Mouse (Mus musculus): ENCODE measurements at regions not wholly inside any gene's neighbourhood (a gene's known extent, or its start where the extent isn't known, plus 50 kb on each side); places are given as distances from the start of the nearest gene placed in this dataset.

DNA sequence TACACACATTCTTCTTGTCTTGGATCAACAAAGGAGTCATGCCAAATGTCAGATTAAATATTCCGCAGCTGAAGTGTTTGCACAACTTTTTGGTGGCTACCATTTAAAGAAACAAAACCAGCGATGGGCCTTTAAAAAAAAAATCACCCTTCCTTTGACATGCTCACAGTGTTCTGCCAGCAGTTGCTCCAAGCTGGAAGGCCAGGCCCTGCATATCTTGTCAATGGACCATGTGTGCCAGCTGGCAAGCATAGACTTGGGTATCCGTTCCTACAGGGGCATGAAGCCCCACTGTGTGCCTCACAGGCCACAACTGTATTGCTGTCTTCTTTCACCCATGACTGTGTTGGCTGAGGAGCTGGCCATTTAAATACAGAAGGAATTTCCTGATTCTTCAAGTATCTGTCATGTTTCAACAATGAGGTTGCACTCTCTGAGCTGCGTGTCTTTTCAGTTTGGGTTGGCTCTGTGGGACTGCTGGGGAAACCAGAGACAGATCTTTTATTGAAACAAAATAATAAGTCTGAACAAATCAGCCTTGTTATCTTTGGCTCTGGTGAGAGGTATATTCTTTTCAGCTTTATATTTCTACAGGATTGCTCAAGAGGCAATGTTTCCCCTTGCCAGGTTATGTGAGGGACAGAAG, 460.9 kb upstream of the Cd180 start:
- ATAC-seq (replicated peaks in 1 of 2; ENCODE audit: insufficient read depth in 1 of 2, low FRiP score in 2 of 2, low TSS enrichment in 1 of 2, low read depth in 1 of 2, poor library complexity in 2 of 2, severe bottlenecking in 2 of 2) = no peak

DNA sequence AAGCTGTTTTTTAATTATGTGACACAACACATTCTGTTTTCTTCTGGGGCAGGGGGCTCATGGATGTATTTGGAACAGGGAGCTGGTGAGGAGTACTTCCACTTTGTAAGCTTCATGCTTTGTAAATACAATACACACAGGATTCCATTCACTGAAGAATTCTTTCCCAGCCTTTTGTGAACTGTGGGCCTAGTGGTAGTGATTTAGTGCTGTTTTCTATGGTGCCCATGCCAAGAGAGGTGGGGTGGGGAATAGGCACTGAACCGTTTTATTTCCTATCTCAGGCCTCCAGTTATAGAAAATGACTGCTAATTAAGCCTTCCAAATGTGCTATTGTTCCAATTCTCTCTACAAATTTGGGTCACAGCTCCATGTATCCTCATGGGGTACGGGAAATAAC, 442.5 kb upstream of the Cd180 start:
- no peak for ATAC-seq (replicated peaks in 1 of 2; ENCODE audit: insufficient read depth in 1 of 2, low FRiP score in 2 of 2, low TSS enrichment in 1 of 2, low read depth in 1 of 2, poor library complexity in 2 of 2, severe bottlenecking in 2 of 2)

GRCm38 (mm10) chr13:102251709-102252108, 441.6 kb upstream of the Cd180 start:
- no peak for ATAC-seq (replicated peaks in 1 of 2; ENCODE audit: insufficient read depth in 1 of 2, low FRiP score in 2 of 2, low TSS enrichment in 1 of 2, low read depth in 1 of 2, poor library complexity in 2 of 2, severe bottlenecking in 2 of 2)

DNA sequence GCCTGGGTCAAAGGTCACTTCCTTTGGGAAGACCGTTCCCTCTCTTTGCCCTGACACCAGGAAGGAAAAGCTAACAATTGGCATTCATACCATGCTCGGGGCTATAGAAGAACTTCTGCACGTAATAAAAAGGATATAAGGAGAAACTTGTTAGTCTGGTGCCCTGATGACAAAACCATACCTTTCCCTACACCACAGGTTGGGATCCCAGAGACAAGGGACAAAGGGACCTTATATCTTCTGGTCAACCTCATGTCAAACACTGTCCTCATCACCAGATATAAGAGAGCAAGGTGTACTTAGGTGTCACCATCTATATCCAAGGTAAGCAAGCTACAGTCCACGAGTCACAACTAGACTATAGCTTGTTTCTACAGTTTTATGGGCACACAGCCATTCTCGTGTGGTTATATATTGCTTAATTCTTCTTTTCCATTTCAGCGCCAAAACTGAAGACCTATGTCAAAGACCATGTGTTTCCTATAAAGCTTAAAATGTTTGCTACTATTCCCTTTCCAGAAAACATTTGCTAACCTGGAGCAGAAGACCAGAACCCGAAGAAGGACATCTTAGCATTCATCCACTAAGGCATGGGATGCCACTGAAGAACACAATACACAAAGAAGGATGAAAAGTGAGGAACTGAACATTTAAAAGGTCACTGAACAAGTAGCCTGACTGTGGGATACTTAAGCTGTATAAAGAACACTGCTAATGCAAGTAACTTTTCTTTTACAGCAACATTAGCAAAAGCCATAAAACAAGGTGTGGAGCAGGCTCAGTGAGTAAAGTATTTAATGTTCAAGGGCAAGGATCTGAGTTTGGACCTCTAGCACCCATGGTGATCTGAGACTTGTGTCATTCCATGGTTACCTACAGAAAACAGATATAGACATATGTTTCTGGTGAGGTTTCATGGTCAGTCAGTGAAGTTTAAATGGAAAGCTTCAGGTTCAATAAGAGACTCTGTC, 437.7 kb upstream of the Cd180 start:
- no peak for ATAC-seq (replicated peaks in 1 of 2; ENCODE audit: insufficient read depth in 1 of 2, low FRiP score in 2 of 2, low TSS enrichment in 1 of 2, low read depth in 1 of 2, poor library complexity in 2 of 2, severe bottlenecking in 2 of 2)

DNA sequence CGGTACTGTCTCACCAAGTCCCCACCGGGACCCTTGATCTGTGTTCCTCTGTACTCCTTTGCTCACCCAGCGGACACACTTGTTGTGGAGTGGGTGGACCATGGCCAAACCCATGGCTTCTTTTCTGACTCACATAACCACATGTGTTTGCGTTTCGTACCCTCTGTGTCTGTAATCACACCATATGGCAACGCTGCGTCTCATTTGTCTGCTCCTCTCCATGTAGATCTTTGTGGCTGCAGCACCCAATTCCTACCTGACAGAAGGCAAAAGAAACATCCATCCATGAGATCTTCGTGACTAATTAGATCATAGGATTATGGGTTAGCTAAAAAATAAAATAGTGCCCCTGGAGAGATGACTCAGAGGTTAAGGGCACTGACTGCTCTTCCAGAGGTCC, 435.2 kb upstream of the Cd180 start:
- no peak for ATAC-seq (replicated peaks in 1 of 2; ENCODE audit: insufficient read depth in 1 of 2, low FRiP score in 2 of 2, low TSS enrichment in 1 of 2, low read depth in 1 of 2, poor library complexity in 2 of 2, severe bottlenecking in 2 of 2)

- no peak for ATAC-seq (replicated peaks in 1 of 2; ENCODE audit: insufficient read depth in 1 of 2, low FRiP score in 2 of 2, low TSS enrichment in 1 of 2, low read depth in 1 of 2, poor library complexity in 2 of 2, severe bottlenecking in 2 of 2)
Measured at GRCm38 (mm10) chr13:102273818-102274217, 419.5 kb upstream of the Cd180 start.

DNA sequence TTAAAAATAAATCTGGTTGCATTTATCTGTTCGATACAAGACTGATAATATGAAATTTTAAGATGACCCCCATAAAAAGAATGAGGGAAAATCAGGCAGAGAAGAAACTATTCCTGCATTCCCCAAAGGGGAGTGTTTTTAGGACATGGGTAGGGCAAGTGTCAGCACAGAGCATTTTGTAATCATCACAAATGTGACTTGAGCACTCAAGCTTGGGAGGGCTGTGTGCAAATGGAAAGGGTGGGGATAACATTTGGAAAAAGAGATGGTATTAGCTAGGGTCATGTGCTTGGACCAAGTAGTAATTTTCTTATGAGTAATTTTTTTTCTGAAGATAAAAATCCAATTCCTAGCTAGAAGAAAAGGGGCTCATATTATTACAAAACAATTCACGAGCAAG, 418.1 kb upstream of the Cd180 start:
- ATAC-seq (replicated peaks in 1 of 2; ENCODE audit: insufficient read depth in 1 of 2, low FRiP score in 2 of 2, low TSS enrichment in 1 of 2, low read depth in 1 of 2, poor library complexity in 2 of 2, severe bottlenecking in 2 of 2) = no peak

GRCm38 (mm10) chr13:102276885-102277284, 416.5 kb upstream of the Cd180 start:
- no peak for ATAC-seq (replicated peaks in 1 of 2; ENCODE audit: insufficient read depth in 1 of 2, low FRiP score in 2 of 2, low TSS enrichment in 1 of 2, low read depth in 1 of 2, poor library complexity in 2 of 2, severe bottlenecking in 2 of 2)

DNA sequence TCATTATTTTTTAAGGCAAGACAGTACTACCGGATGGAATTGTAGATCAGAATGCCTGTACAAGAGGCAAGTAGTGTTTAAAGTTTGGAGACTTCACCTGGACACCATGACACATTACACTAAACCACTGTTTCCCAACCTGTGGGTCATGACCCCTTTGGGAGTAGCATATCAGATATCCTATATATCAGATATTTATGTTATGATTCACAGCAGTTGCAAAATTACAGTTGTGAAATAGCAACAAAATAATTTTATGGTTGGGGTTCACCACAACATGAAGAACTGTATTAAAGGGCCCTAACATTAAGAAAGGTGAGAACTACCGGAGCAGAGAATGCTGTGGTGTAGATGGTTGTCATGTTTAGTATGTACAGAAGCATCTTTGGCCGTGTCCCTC, 413.2 kb upstream of the Cd180 start:
- ATAC-seq (replicated peaks in 1 of 2; ENCODE audit: insufficient read depth in 1 of 2, low FRiP score in 2 of 2, low TSS enrichment in 1 of 2, low read depth in 1 of 2, poor library complexity in 2 of 2, severe bottlenecking in 2 of 2) = no peak

GRCm38 (mm10) chr13:102294451-102294850, 398.9 kb upstream of the Cd180 start:
- ATAC-seq (replicated peaks in 1 of 2; ENCODE audit: insufficient read depth in 1 of 2, low FRiP score in 2 of 2, low TSS enrichment in 1 of 2, low read depth in 1 of 2, poor library complexity in 2 of 2, severe bottlenecking in 2 of 2) = no peak

DNA sequence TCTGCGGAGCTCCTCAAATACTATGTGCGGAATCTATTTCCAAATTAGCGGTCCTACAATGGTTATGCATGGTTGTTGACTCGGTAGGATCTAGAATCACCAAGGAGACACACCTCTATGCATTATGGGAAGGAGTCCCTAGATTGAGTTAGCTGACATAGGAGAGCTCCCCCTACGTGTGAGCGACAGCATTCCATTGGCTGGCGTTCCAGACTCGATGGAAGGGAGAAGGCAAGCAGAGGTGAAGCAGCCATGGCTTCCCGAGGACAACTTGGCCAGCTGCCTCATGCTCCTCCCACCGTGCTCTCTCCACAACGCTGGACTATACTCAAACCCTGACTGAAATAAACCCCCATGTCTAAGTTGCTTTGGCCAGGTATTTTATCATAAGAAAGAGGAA, 398.3 kb upstream of the Cd180 start:
- no peak for ATAC-seq (replicated peaks in 1 of 2; ENCODE audit: insufficient read depth in 1 of 2, low FRiP score in 2 of 2, low TSS enrichment in 1 of 2, low read depth in 1 of 2, poor library complexity in 2 of 2, severe bottlenecking in 2 of 2)

- ATAC-seq (replicated peaks in 1 of 2; ENCODE audit: insufficient read depth in 1 of 2, low FRiP score in 2 of 2, low TSS enrichment in 1 of 2, low read depth in 1 of 2, poor library complexity in 2 of 2, severe bottlenecking in 2 of 2) = no peak
Measured at GRCm38 (mm10) chr13:102307983-102308382, 385.4 kb upstream of the Cd180 start.

DNA sequence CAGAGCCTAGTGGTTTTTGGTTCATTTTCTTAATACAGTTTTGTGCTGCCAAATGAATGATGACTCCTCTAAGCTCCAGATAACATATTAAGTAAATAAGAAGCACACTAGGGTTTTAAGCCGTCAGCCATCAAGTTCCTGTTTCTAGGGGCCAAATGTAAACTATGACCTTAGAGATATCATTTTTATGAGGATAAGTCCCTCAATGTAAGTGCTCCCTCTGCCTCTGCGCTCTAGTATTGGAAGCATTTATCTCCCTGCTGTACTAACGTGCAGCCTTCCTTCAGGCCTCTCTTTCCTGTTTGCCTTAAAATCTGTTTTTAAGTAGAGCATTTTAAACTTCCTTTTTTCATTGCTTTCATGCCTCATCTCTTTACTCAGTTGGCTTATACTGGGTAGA, 381.3 kb upstream of the Cd180 start:
- peak in 1 of 2 experiments; percentile 49; a peak in 2 of 4 replicates for ATAC-seq (replicated peaks in 1 of 2; ENCODE audit: insufficient read depth in 1 of 2, low FRiP score in 2 of 2, low TSS enrichment in 1 of 2, low read depth in 1 of 2, poor library complexity in 2 of 2, severe bottlenecking in 2 of 2)

GRCm38 (mm10) chr13:102315921-102316692, 377.3 kb upstream of the Cd180 start:
- ATAC-seq (replicated peaks in 1 of 2; ENCODE audit: insufficient read depth in 1 of 2, low FRiP score in 2 of 2, low TSS enrichment in 1 of 2, low read depth in 1 of 2, poor library complexity in 2 of 2, severe bottlenecking in 2 of 2) = no peak

DNA sequence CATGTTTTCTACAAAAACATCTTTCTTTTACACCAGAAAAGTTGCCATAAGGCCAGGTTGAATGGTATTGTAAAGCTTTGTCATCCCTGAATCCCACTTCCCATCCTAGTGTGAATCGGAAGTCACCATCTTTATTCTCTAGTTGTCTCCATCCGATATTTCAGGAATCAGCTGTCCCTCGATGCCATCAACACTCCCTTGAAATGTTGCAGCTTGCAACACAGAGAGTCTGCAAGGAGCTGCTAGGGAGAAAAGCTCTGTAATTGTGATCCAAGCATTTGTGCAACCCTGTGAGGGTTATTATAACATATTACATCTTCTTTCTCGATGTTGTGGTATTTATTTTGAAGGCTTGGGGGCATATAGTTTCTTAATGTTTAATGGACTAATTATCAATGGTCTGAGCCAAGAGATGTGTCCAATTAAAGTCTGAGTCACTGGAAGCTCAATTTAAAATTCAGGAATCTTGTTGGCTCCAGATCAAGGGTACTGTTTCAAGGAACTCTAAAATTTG, 374.4 kb upstream of the Cd180 start:
- no peak for ATAC-seq (replicated peaks in 1 of 2; ENCODE audit: insufficient read depth in 1 of 2, low FRiP score in 2 of 2, low TSS enrichment in 1 of 2, low read depth in 1 of 2, poor library complexity in 2 of 2, severe bottlenecking in 2 of 2)

DNA sequence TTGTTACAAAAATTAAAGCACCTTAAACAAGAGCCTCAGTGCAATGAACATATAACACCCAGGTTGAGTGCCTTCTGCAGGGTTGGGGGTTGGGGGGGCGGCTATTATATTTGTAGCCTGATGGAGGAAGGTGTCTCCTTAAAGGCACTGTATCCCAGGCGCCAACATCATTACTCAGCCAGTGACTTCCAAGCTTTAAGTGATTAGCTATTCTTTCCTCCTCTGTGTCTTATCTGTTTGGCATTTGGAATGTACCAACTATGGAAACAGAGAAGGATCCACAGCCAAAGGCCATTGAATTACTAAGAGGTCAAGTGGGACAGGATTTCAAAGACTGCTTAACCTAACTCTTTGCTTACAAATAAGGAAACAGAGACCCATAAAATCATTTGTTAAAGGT, 373.9 kb upstream of the Cd180 start:
- no peak for ATAC-seq (replicated peaks in 1 of 2; ENCODE audit: insufficient read depth in 1 of 2, low FRiP score in 2 of 2, low TSS enrichment in 1 of 2, low read depth in 1 of 2, poor library complexity in 2 of 2, severe bottlenecking in 2 of 2)

DNA sequence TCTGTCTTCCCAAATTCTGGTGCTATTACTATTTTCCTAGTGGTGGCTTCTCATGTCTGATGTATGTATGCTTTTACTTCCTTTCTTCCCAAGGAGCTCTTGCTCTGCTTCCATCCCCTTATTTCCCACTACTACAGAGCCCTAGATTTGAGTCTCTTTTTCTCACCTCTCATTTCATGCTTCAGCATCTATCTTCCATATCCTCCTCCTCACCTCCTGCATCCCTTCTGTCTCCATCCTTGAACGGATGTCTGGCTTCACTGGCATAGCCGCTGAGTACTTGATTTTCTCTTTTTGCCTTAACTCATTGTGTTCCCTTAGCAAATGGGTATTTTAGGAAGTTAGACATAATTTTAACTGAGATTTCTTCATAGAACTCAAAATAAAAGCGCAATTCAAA, 369.5 kb upstream of the Cd180 start:
- ATAC-seq (replicated peaks in 1 of 2; ENCODE audit: insufficient read depth in 1 of 2, low FRiP score in 2 of 2, low TSS enrichment in 1 of 2, low read depth in 1 of 2, poor library complexity in 2 of 2, severe bottlenecking in 2 of 2) = no peak

DNA sequence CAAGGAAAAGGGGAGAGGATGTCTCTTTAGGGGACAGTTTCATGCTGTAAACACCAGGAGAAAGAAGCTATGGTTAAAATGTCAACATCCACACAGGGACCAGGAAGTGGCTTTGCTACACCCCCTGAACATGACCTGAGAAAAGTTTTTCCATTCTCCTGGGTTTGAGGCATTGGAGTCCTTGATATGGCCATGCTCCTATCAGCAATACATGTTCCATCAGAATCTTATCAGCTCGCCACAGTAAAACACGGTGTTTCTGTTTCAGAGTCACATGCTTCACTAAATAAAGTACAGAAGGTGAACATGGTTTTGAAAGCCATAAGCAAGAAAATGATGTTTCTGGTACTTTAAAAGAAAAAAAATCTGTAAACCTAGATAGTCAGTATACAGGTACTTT, 367.4 kb upstream of the Cd180 start:
- no peak for ATAC-seq (replicated peaks in 1 of 2; ENCODE audit: insufficient read depth in 1 of 2, low FRiP score in 2 of 2, low TSS enrichment in 1 of 2, low read depth in 1 of 2, poor library complexity in 2 of 2, severe bottlenecking in 2 of 2)
